Mouse (Mus musculus) inflammation-experienced regulatory T-cells, adult 6 months (primary cell): ENCODE data around the gene Lars2. TPM values are rescaled to one million over a fixed set of nuclear protein-coding genes. Genes with fewer than 3 reads are reported as not detected.

Experiments
- ATAC-seq: one replicate; pipeline ENCODE4 v1.8.0; 2017
- polyA plus RNA-seq, 3 experiments: library from polyadenylated mRNA; unstranded; fragments of 100-300 nt; shearing (Covaris generic); gene quantifications; one replicate each; pipeline ENCODE4 v1.2.1; 2017

Gene Lars2
- polyA plus RNA-seq, 3 experiments from 2014 or later, result 526 to 1,491 (median 1,381) TPM

GRCm38 (mm10) chr9:123507380-123507779 is 140.7 kb downstream of the Lars2 start:
- no peak for ATAC-seq

- no peak for ATAC-seq
Observed at GRCm38 (mm10) chr9:123508986-123509385, 142.3 kb downstream of the Lars2 start.

GRCm38 (mm10) chr9:123509638-123510604 is 143.2 kb downstream of the Lars2 start:
- peak; percentile 97 for ATAC-seq

- ATAC-seq, result no peak
Observed at GRCm38 (mm10) chr9:123510926-123511325, 144.2 kb downstream of the Lars2 start.

Other genes with a start within 250 kb of the Lars2 start
- under 1 TPM in 1 of 3 experiments, not detected in 2; 0.46 TPM for gene Clec3b, start 216.0 kb upstream of the Lars2 start, polyA plus RNA-seq
- gene Cdcp1, start 150.9 kb upstream of the Lars2 start, polyA plus RNA-seq, result 1 to 10 TPM in 2 of 3 experiments, under 1 TPM in 1; 0.35 to 1.5 (median 1.3) TPM
- under 1 TPM in 2 of 3 experiments, not detected in 1; 0.45 to 0.85 TPM for gene Tmem158, start 106.2 kb upstream of the Lars2 start, polyA plus RNA-seq
- 10 to 100 TPM; 31.9 to 41.2 (median 36.2) TPM for gene Limd1, start 111.8 kb downstream of the Lars2 start, polyA plus RNA-seq
- 10 to 100 TPM; 40.9 to 64.1 (median 49.7) TPM for gene Sacm1l, start 162.8 kb downstream of the Lars2 start, polyA plus RNA-seq